Mouse (Mus musculus): ENCODE measurements around the gene Pglyrp1. TPM values are rescaled to one million over a fixed set of nuclear protein-coding genes. Genes with fewer than 3 reads are reported as not detected.
A peak's percentile ranks its signal among the peaks of the same experiment; 100 is the strongest.
"Not testable (repeated sequence)": the region's sequence is repeated elsewhere in the genome, so short reads cannot be mapped to it uniquely, and the experiment has no call there.

Pglyrp1 gene
- 0.74 and 1.0 TPM in 2 replicates for polyA plus RNA-seq (2015; fragmentation: Nextera tagmentation; extraction: Ambion mirVana)

- not testable (repeated sequence) for H3K9me3 ChIP-seq; H3K4me1 ChIP-seq; H3K36me3 ChIP-seq; H3K27me3 ChIP-seq; H3K27ac ChIP-seq; H3K4me2 ChIP-seq (replicated peaks); H3K9ac ChIP-seq; H3K4me3 ChIP-seq; ATAC-seq (ENCODE audit: low FRiP score, low read depth)
- WGBS = 86% methylated on average over 1 of the region's 8 CpGs
These were observed at the start of gene Pglyrp1 for GRCm38 (mm10) chr7:18871031-18871430. TSS of gene Pglyrp1 (plus strand) at chr7:18871331.

- no peaks in the 10 kb centered on the region for H3K9me3 ChIP-seq
- H3K27me3 ChIP-seq = no peaks in the 10 kb centered on the region
- no peaks in the 10 kb centered on the region for H3K36me3 ChIP-seq
- H3K9ac ChIP-seq = no peak within 1 kb of the TSS
- no peak within 1 kb of the TSS for H3K4me3 ChIP-seq
- no peak within 1 kb of the TSS for H3K4me2 ChIP-seq (replicated peaks)
- no peak for ATAC-seq (ENCODE audit: low FRiP score, low read depth)
- no peak within 1 kb of the TSS for H3K27ac ChIP-seq
- WGBS = 65% methylated on average over 3 of the region's 3 CpGs
- H3K4me1 ChIP-seq = no peaks in the 10 kb centered on the region
These were observed 49.6 kb upstream of the Pglyrp1 start, which contains the start of gene Psg17 for GRCm38 (mm10) chr7:18821507-18821906. TSS of gene Psg17 (minus strand) at chr7:18821607.

- no peak overlapping the region for H3K4me3 ChIP-seq
- H3K27ac ChIP-seq = no peak overlapping the region
- no peak for ATAC-seq (ENCODE audit: low FRiP score, low read depth)
- H3K9me3 ChIP-seq = no peaks in the 10 kb centered on the region
- H3K4me2 ChIP-seq (replicated peaks) = 0 out of 2 replicates have a peak overlapping the region, but pooled peaks have one; percentile 19
- no peaks in the 10 kb centered on the region for H3K4me1 ChIP-seq
- 58% methylated on average over 26 of the region's 26 CpGs for WGBS
- no peaks in the 10 kb centered on the region for H3K36me3 ChIP-seq
- no peaks in the 10 kb centered on the region for H3K27me3 ChIP-seq
- no peak overlapping the region for H3K9ac ChIP-seq
These were observed 43.2 kb upstream of the Pglyrp1 start for GRCm38 (mm10) chr7:18827792-18828546.

- Histone ChIP-seq H3K27me3 (no peaks in the 10 kb centered on the region), H3K9me3 (no peaks in the 10 kb centered on the region), H3K4me1 (no peaks in the 10 kb centered on the region), H3K36me3 (no peaks in the 10 kb centered on the region), H3K9ac (no peak overlapping the region), H3K4me2 (replicated peaks) (no peak overlapping the region), H3K4me3 (no peak overlapping the region), H3K27ac (no peak overlapping the region)
- 63% methylated on average over 9 of the region's 9 CpGs for WGBS
- no peak for ATAC-seq (ENCODE audit: low FRiP score, low read depth)
These were observed 42.5 kb upstream of the Pglyrp1 start for GRCm38 (mm10) chr7:18828592-18828991.

- Histone ChIP-seq H3K4me3 (no peak overlapping the region), H3K9me3 (no peaks in the 10 kb centered on the region), H3K27me3 (no peaks in the 10 kb centered on the region), H3K9ac (no peak overlapping the region), H3K4me2 (replicated peaks) (no peak overlapping the region), H3K4me1 (no peaks in the 10 kb centered on the region), H3K36me3 (no peaks in the 10 kb centered on the region), H3K27ac (no peak overlapping the region)
- WGBS = 90% methylated on average over 7 of the region's 7 CpGs
- ATAC-seq (ENCODE audit: low FRiP score, low read depth) = no peak
These were observed 41.6 kb upstream of the Pglyrp1 start for GRCm38 (mm10) chr7:18829545-18829944.

- H3K4me2 ChIP-seq (replicated peaks) = no peak overlapping the region
- H3K9me3 ChIP-seq = no peaks in the 10 kb centered on the region
- H3K9ac ChIP-seq = no peak overlapping the region
- no peak overlapping the region for H3K4me3 ChIP-seq
- WGBS = 42% methylated on average over 13 of the region's 13 CpGs
- H3K27ac ChIP-seq = no peak overlapping the region
- no peaks in the 10 kb centered on the region for H3K4me1 ChIP-seq
- H3K27me3 ChIP-seq = no peaks in the 10 kb centered on the region
- no peaks in the 10 kb centered on the region for H3K36me3 ChIP-seq
- no peak for ATAC-seq (ENCODE audit: low FRiP score, low read depth)
These were observed 38.8 kb upstream of the Pglyrp1 start for GRCm38 (mm10) chr7:18832298-18832697.

DNA sequence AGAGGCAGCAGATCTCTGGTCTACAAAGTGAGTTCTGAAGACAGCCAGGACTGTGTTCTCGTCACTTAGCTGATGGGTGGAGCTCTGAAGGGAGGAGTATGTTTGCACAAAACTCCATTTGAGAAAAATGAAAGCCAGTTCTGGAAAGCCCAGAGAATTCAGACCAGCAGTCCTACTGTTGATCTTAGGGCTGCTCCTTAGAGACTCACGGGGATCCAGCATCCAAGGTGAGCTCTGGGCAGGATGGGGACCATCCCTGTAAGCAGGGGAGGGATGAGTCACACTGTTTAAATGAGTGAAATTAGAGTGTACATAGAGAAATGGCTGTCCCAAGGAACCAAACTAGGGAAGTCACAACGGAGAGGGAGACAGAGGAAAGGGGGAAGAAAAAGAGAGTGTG is 31.3 kb upstream of the Pglyrp1 start, which contains the start of gene Mill2:
Gene Mill2, plus strand, starts transcription at position 102 of the 400 bp plus-strand sequence.
- H3K4me2 ChIP-seq (replicated peaks) = peak within 1 kb of the TSS; percentile 62

GRCm38 (mm10) chr7:18840386-18841173 is 30.6 kb upstream of the Pglyrp1 start:
- Histone ChIP-seq H3K4me1 (peaks cover 6% of the 10 kb centered on the region; the same call in 1 of the 2 replicates), H3K4me2 (replicated peaks) (peak overlapping the region; percentile 62), H3K27me3 (no peaks in the 10 kb centered on the region), H3K9me3 (0 out of 2 replicates have a peak, but pooled peaks cover 3% of the 10 kb centered on the region), H3K36me3 (no peaks in the 10 kb centered on the region), H3K4me3 (peak overlapping the region; percentile 38), H3K9ac (peak overlapping the region; percentile 53), H3K27ac (peak overlapping the region; percentile 64)
- 7% methylated on average over 14 of the region's 17 CpGs for WGBS
- ATAC-seq (ENCODE audit: low FRiP score, low read depth) = peak; percentile 89

More for the DNA sequence above, 31.3 kb upstream of the Pglyrp1 start, which contains the start of gene Mill2:
- WGBS = 23% methylated on average over 3 of the region's 3 CpGs
- peak within 1 kb of the TSS; percentile 38 for H3K4me3 ChIP-seq
- 0 out of 2 replicates have a peak, but pooled peaks cover 3% of the 10 kb centered on the region for H3K9me3 ChIP-seq
- peaks cover 6% of the 10 kb centered on the region; the same call in 1 of the 2 replicates for H3K4me1 ChIP-seq
- no peaks in the 10 kb centered on the region for H3K36me3 ChIP-seq
- H3K27me3 ChIP-seq = no peaks in the 10 kb centered on the region
- H3K27ac ChIP-seq = peak within 1 kb of the TSS; percentile 64
- peak within 1 kb of the TSS; percentile 53 for H3K9ac ChIP-seq
- ATAC-seq (ENCODE audit: low FRiP score, low read depth) = no peak

DNA sequence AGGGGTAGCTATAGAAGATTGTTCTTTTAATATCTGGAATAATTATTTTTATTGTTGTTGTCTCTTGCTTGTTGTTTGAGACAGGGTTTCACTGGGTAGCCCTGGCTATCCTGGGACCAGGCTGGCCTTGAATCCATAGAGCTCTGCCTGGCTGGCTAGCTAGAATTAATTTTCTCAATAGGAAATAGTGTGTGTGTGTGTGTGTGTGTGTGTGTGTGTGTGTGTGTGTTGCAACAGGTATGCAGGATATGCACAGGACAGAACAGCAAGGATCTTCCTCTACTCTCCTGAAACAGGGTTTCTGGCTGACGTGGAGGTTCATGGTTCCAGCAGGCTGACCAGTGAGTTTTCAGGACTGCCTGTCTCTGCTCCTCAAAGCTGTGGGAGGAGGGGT is 30.0 kb upstream of the Pglyrp1 start:
- H3K27ac ChIP-seq = no peak overlapping the region

DNA sequence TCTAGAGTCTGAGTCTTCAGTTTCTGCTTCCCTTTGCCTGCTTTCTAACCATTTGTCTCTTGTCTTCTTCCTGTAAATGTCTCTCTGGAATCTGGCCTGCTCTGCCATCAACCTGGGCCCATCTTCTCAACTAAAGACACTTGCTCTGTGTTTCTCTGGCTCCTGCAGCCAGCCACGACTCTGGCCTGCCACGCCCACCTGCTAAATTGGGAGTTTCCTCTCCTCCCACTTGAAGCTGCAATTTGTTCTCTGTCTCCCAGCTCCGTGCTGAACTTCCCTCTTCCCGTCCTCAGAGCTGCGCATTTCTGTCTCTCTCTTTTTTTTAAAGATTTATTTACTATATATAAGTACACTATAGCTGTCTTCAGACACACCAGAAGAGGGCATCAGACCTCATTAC is 26.3 kb upstream of the Pglyrp1 start:
- no peak overlapping the region for H3K4me2 ChIP-seq (replicated peaks)
- H3K4me3 ChIP-seq = no peak overlapping the region
- no peaks in the 10 kb centered on the region for H3K27me3 ChIP-seq
- ATAC-seq (ENCODE audit: low FRiP score, low read depth) = no peak
- H3K9me3 ChIP-seq = no peaks in the 10 kb centered on the region
- 28% methylated on average over 5 of the region's 5 CpGs for WGBS
- peaks cover 6% of the 10 kb centered on the region; the same call in 1 of the 2 replicates for H3K4me1 ChIP-seq
- H3K9ac ChIP-seq = no peak overlapping the region
- H3K36me3 ChIP-seq = no peaks in the 10 kb centered on the region
- no peak overlapping the region for H3K27ac ChIP-seq

More for the DNA sequence above, 30.0 kb upstream of the Pglyrp1 start:
- Histone ChIP-seq H3K4me2 (replicated peaks) (peak overlapping the region; percentile 62), H3K9ac (0 out of 2 replicates have a peak overlapping the region, but pooled peaks have one; percentile 43), H3K36me3 (no peaks in the 10 kb centered on the region), H3K9me3 (0 out of 2 replicates have a peak, but pooled peaks cover 3% of the 10 kb centered on the region), H3K4me3 (peak overlapping the region; percentile 38; the same call in 1 of the 2 replicates), H3K4me1 (peaks cover 6% of the 10 kb centered on the region; the same call in 1 of the 2 replicates), H3K27me3 (no peaks in the 10 kb centered on the region)
- WGBS = 71% methylated on average over 1 of the region's 1 CpGs
- no peak for ATAC-seq (ENCODE audit: low FRiP score, low read depth)

DNA sequence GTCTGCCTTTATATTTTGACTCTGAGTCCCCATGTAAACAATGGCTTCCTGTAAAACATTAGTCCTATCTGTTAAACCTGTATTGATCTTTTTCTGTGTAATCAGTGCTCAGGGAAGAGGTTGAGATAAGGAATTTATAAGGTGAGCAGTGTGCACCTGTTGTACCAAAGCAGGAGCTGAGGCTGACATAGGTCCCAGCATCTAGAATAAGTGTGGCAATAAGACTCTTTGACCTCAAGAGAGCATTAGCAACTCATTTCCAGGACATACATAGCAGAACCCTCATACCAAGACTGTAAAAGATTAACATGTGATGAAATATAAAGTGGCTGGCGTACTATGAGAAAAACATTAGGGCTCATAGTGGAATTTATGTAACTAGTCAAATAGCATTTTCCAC is 22.7 kb upstream of the Pglyrp1 start:
- Histone ChIP-seq H3K27me3 (no peaks in the 10 kb centered on the region), H3K36me3 (no peaks in the 10 kb centered on the region), H3K4me2 (replicated peaks) (no peak overlapping the region), H3K27ac (no peak overlapping the region), H3K9me3 (no peaks in the 10 kb centered on the region), H3K4me3 (no peak overlapping the region), H3K4me1 (no peaks in the 10 kb centered on the region), H3K9ac (no peak overlapping the region)
- 78% methylated on average over 1 of the region's 1 CpGs for WGBS
- ATAC-seq (ENCODE audit: low FRiP score, low read depth) = no peak

Measured in limb, embryonic 13.5 days (tissue).